Mouse (Mus musculus) hindbrain, postnatal 0 days (tissue): ENCODE results near the gene St3gal6. TPM values are rescaled to one million over a fixed set of nuclear protein-coding genes. Genes with fewer than 3 reads are reported as not detected.
A peak's percentile ranks its signal among the peaks of the same experiment; 100 is the strongest.

Experiments
- ATAC-seq: fragments of 200-750 bp; cut with Nextera tagmentation; 2 replicates; pipeline ENCODE4 v1.8.0; 2017; ENCODE audit warnings: mild to moderate bottlenecking, moderate TSS enrichment, moderate library complexity
- DNase-seq: peaks from one replicate; pipeline ENCODE4 v3.0.0-alpha.2; 2015; ENCODE audit warnings: low spot score
- H3K27ac ChIP-seq: fragments of 300-500 bp; sonication (generic); 2 replicates; pipeline ENCODE4 v1.5.1; 2014; ENCODE audit warnings: mild to moderate bottlenecking
- H3K27me3 ChIP-seq: fragments of 300-500 bp; sonication (generic); 2 replicates; pipeline ENCODE4 v1.6.1; 2014; ENCODE audit warnings: low read length, mixed read lengths; ENCODE audit not compliant: insufficient read depth
- H3K36me3 ChIP-seq: fragments of 300-500 bp; sonication (generic); 2 replicates; pipeline ENCODE4 v1.6.1; 2014; ENCODE audit warnings: low read length, mixed read lengths; ENCODE audit not compliant: insufficient read depth
- H3K4me1 ChIP-seq: fragments of 300-500 bp; sonication (generic); 2 replicates; pipeline ENCODE4 v1.6.1; 2014; ENCODE audit warnings: antibody characterized with exemption, low read length, mixed read lengths; ENCODE audit not compliant: insufficient read depth
- H3K4me2 ChIP-seq: fragments of 300-500 bp; sonication (generic); 2 replicates; pipeline ENCODE4 v1.6.1; 2014; ENCODE audit warnings: low read depth, mild to moderate bottlenecking, low read length, moderate library complexity, mixed read lengths
- H3K4me3 ChIP-seq: fragments of 300-500 bp; sonication (generic); 2 replicates; pipeline ENCODE4 v1.5.1; 2014; ENCODE audit warnings: low read length
- H3K9ac ChIP-seq: fragments of 300-500 bp; sonication (generic); replicated peaks from 2 replicates; pipeline ENCODE4 v1.6.1; 2014; ENCODE audit warnings: mild to moderate bottlenecking, low read length, moderate library complexity, mixed read lengths
- H3K9me3 ChIP-seq: fragments of 300-500 bp; sonication (generic); 2 replicates; pipeline ENCODE4 v1.6.1; 2016; ENCODE audit warnings: low read length, mixed read lengths
- CTCF ChIP-seq: IDR thresholded peaks from 2 replicates; pipeline ENCODE4 v1.5.1; 2016; ENCODE audit warnings: antibody characterized with exemption, control low read depth, low read depth
- WGBS: fragments of 180-500 bp; shearing (Covaris S2); extraction: QIAGEN DNeasy Blood & Tissue Kit; methylation state at CpG from one replicate; pipeline ENCODE4 v1.1.7; 2014; 5-methylcytosine and 5-hydroxymethylcytosine counted together
- polyA plus RNA-seq: library from polyadenylated mRNA; unstranded; fragments of >200 nt; fragmentation: Nextera tagmentation; extraction: Ambion mirVana; gene quantifications from 2 replicates; pipeline ENCODE4 v1.2.1, GENCODE M21; 2015
- total RNA-seq: library from RNA; depleted of rRNA; stranded (reverse); fragments of >200 nt; gene quantifications from 2 replicates; pipeline ENCODE4 v1.2.3, GENCODE M21; 2014; rRNA removed

St3gal6 gene
- total RNA-seq (4.4 and 10.8 TPM in 2 replicates), polyA plus RNA-seq (18.5 and 20.5 TPM in 2 replicates)

DNA sequence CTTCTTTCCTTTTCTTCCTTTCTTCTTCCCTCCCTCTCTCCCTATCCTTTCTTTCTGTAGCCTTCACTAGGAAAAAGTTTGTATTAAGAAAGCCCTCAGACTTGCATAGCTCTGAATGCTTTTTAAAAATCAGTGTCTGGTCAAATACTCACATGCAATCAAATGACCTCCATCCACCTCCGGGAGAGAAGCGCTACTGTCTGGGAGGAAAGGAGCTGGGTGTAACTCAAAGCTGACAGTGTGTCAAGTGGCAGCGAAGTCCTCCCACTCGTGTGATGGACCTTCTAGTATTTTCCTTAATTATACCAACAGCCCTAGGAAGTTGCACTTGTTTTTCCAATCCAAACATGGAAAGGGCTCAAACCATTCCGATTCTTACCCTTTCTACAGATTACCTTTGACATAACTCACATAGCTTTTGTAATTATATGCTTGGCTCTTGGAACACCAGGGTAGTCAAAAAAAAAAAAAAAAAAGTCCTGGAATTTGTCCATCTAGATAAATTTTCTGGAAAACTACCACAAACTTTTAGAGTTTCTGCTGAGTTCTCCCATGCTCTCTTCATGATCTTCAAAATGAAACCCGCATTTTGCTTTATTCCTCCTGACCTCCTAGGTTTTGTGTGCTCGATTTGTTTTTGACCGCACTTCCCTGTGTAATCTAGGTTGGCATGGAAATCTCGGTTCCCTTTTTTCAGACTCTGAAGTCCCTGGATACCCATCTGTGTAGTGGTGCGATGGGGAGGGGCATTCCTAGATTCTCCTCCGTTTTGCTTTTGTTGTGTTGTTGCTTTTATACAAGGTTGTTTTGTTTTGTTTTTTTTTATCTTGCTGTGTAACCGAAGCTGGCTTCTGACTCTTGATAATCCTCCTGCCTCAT lies at the start of gene St3gal6:
St3gal6 (minus strand) TSS at position 272 of the 879 bp plus-strand sequence.
- Histone ChIP-seq H3K27ac (peak within 1 kb of the TSS; percentile 76), H3K27me3 (no peaks in the 10 kb centered on the region), H3K4me2 (peak within 1 kb of the TSS; percentile 76), H3K9me3 (0 out of 2 replicates have a peak, but pooled peaks cover 3% of the 10 kb centered on the region), H3K4me1 (no peaks in the 10 kb centered on the region), H3K9ac (peak within 1 kb of the TSS; percentile 76), H3K36me3 (no peaks in the 10 kb centered on the region), H3K4me3 (peak within 1 kb of the TSS; percentile 89)
- WGBS = 89% methylated on average over 12 of the region's 12 CpGs
- TF ChIP-seq CTCF = no peak
- DNase-seq (no peak), ATAC-seq (no peak)

- Histone ChIP-seq H3K27me3 (no peaks in the 10 kb centered on the region), H3K9me3 (no peaks in the 10 kb centered on the region), H3K9ac (no peak overlapping the region), H3K27ac (no peak overlapping the region), H3K4me2 (no peak overlapping the region), H3K36me3 (no peaks in the 10 kb centered on the region), H3K4me1 (no peaks in the 10 kb centered on the region), H3K4me3 (no peak overlapping the region)
- ATAC-seq (no peak), DNase-seq (no peak)
- no peak for TF ChIP-seq CTCF
Measured at GRCm38 (mm10) chr16:58570694-58571264, 46.7 kb upstream of the St3gal6 start.

GRCm38 (mm10) chr16:58561196-58561595 lies 37.2 kb upstream of the St3gal6 start:
- Histone ChIP-seq H3K9ac (no peak overlapping the region), H3K4me1 (no peaks in the 10 kb centered on the region), H3K4me2 (no peak overlapping the region), H3K9me3 (no peaks in the 10 kb centered on the region), H3K36me3 (no peaks in the 10 kb centered on the region), H3K27me3 (no peaks in the 10 kb centered on the region), H3K4me3 (no peak overlapping the region), H3K27ac (no peak overlapping the region)
- no peak for DNase-seq
- ATAC-seq = no peak
- TF ChIP-seq CTCF = no peak
- WGBS = 85% methylated on average over 2 of the region's 2 CpGs

GRCm38 (mm10) chr16:58556067-58556830 lies 32.2 kb upstream of the St3gal6 start:
- Histone ChIP-seq H3K27ac (no peak overlapping the region), H3K27me3 (no peaks in the 10 kb centered on the region), H3K36me3 (no peaks in the 10 kb centered on the region), H3K4me2 (no peak overlapping the region), H3K9me3 (no peaks in the 10 kb centered on the region), H3K9ac (no peak overlapping the region), H3K4me1 (no peaks in the 10 kb centered on the region), H3K4me3 (no peak overlapping the region)
- TF ChIP-seq CTCF = no peak
- ATAC-seq = no peak
- 77% methylated on average over 4 of the region's 4 CpGs for WGBS
- no peak for DNase-seq

GRCm38 (mm10) chr16:58554673-58555072 lies 30.6 kb upstream of the St3gal6 start:
- Histone ChIP-seq H3K36me3 (no peaks in the 10 kb centered on the region), H3K4me1 (no peaks in the 10 kb centered on the region), H3K9me3 (no peaks in the 10 kb centered on the region), H3K27ac (no peak overlapping the region), H3K4me3 (no peak overlapping the region), H3K4me2 (no peak overlapping the region), H3K27me3 (no peaks in the 10 kb centered on the region), H3K9ac (no peak overlapping the region)
- TF ChIP-seq CTCF = no peak
- DNase-seq (no peak), ATAC-seq (no peak)
- WGBS = 83% methylated on average over 1 of the region's 1 CpGs

- Histone ChIP-seq H3K4me1 (no peaks in the 10 kb centered on the region), H3K9me3 (no peaks in the 10 kb centered on the region), H3K27me3 (no peaks in the 10 kb centered on the region), H3K36me3 (no peaks in the 10 kb centered on the region), H3K9ac (no peak overlapping the region), H3K4me3 (no peak overlapping the region), H3K27ac (no peak overlapping the region), H3K4me2 (no peak overlapping the region)
- WGBS = 76% methylated on average over 2 of the region's 2 CpGs
- TF ChIP-seq CTCF = no peak
- DNase-seq = no peak
- no peak for ATAC-seq
Measured at GRCm38 (mm10) chr16:58548042-58548441, 24.0 kb upstream of the St3gal6 start.
